Mouse (Mus musculus): ENCODE results near the gene Esrra. TPM values are rescaled to one million over a fixed set of nuclear protein-coding genes. Genes with fewer than 3 reads are reported as not detected.
A peak's percentile ranks its signal among the peaks of the same experiment; 100 is the strongest.
"Not testable (repeated sequence)": the region's sequence is repeated elsewhere in the genome, so short reads cannot be mapped to it uniquely, and the experiment has no call there.

Esrra gene
- polyA plus RNA-seq, 1 experiment, result 77.4 TPM

GRCm38 (mm10) chr19:6915276-6915675 is 6.3 kb downstream of the Esrra start:
- peaks cover 19% of the 10 kb centered on the region for H3K4me1 ChIP-seq (replicated peaks; ENCODE audit: control insufficient read depth, insufficient read depth, low read length)
- H3K27ac ChIP-seq (ENCODE audit: control insufficient read depth, insufficient read depth, low read length), result no peak overlapping the region
- DNase-seq, result no peak
- no peak overlapping the region for H3K4me3 ChIP-seq (ENCODE audit: control insufficient read depth, insufficient read depth, low read length)
- H3K27me3 ChIP-seq (ENCODE audit: control insufficient read depth, insufficient read depth, low read length), result no peaks in the 10 kb centered on the region
- TF ChIP-seq CTCF (IDR thresholded peaks at IDR 0.05; ENCODE audit: borderline replicate concordance, control insufficient read depth, extremely low read depth, insufficient read depth, low read length, poor library complexity) (no peak), POLR2A (IDR thresholded peaks at IDR 0.05; ENCODE audit: control insufficient read depth, extremely low read depth, insufficient read depth, low read length, poor library complexity) (no peak)
- peaks cover 4% of the 10 kb centered on the region; the same call in 1 of the 2 replicates for H3K36me3 ChIP-seq (ENCODE audit: control insufficient read depth, insufficient read depth, low read length)
- 95% methylated on average over 4 of the region's 4 CpGs for WGBS

DNA sequence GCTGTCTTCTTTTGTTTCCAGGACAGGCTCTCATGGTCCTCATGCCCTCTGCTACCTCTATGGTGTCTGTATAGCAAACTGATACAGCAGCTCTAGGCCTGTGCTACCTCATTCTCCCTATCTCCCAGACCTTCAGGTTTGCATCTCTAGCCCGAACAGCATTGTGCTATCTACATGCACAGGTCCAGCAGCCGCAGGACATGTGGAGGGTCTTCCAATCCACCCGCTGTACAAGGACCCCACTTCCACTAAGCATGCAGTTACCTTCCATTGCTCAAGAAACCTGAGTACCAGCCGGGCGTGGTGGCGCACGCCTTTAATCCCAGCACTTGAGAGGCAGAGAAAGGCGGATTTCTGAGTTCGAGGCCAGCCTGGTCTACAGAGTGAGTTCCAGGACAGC is 7.1 kb downstream of the Esrra start:
- no peak overlapping the region for H3K4me3 ChIP-seq (ENCODE audit: control insufficient read depth, insufficient read depth, low read length)
- 98% methylated on average over 9 of the region's 9 CpGs for WGBS
- H3K36me3 ChIP-seq (ENCODE audit: control insufficient read depth, insufficient read depth, low read length), result peaks cover 4% of the 10 kb centered on the region; the same call in 1 of the 2 replicates

DNA sequence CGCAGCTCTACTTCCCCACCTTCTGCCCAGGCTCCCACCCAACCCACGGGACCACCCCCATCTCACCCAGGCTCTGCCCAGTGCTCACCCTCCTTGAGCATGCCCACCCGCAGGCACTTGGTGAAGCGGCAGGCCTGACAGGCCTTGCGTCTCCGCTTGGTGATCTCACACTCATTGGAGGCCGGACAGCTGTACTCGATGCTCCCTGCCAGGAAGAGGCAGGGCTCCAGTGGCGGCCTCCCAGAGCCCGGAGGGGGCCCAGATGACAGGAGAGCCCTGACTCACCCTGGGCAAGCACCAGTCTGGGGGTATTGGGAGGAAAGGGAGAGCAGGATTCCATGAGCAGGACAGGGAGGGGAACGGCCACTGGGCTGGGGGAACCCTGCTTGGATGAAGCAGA is 7.6 kb downstream of the Esrra start:
- H3K4me1 ChIP-seq (replicated peaks; ENCODE audit: control insufficient read depth, insufficient read depth, low read length), result peaks cover 16% of the 10 kb centered on the region
- no peaks in the 10 kb centered on the region for H3K27me3 ChIP-seq (ENCODE audit: control insufficient read depth, insufficient read depth, low read length)
- TF ChIP-seq POLR2A (IDR thresholded peaks at IDR 0.05; ENCODE audit: control insufficient read depth, extremely low read depth, insufficient read depth, low read length, poor library complexity) (no peak), CTCF (IDR thresholded peaks at IDR 0.05; ENCODE audit: borderline replicate concordance, control insufficient read depth, extremely low read depth, insufficient read depth, low read length, poor library complexity) (no peak)
- no peak overlapping the region for H3K27ac ChIP-seq (ENCODE audit: control insufficient read depth, insufficient read depth, low read length)
- no peak for DNase-seq
- peaks cover 4% of the 10 kb centered on the region; the same call in 1 of the 2 replicates for H3K36me3 ChIP-seq (ENCODE audit: control insufficient read depth, insufficient read depth, low read length)
- H3K4me3 ChIP-seq (ENCODE audit: control insufficient read depth, insufficient read depth, low read length), result no peak overlapping the region
- 98% methylated on average over 11 of the region's 11 CpGs for WGBS

More for the DNA sequence above, 7.1 kb downstream of the Esrra start:
- DNase-seq, result no peak
- Histone ChIP-seq H3K4me1 (replicated peaks; ENCODE audit: control insufficient read depth, insufficient read depth, low read length) (peaks cover 16% of the 10 kb centered on the region), H3K27me3 (ENCODE audit: control insufficient read depth, insufficient read depth, low read length) (no peaks in the 10 kb centered on the region), H3K27ac (ENCODE audit: control insufficient read depth, insufficient read depth, low read length) (no peak overlapping the region)
- TF ChIP-seq CTCF (IDR thresholded peaks at IDR 0.05; ENCODE audit: borderline replicate concordance, control insufficient read depth, extremely low read depth, insufficient read depth, low read length, poor library complexity) (no peak), POLR2A (IDR thresholded peaks at IDR 0.05; ENCODE audit: control insufficient read depth, extremely low read depth, insufficient read depth, low read length, poor library complexity) (no peak)

DNA sequence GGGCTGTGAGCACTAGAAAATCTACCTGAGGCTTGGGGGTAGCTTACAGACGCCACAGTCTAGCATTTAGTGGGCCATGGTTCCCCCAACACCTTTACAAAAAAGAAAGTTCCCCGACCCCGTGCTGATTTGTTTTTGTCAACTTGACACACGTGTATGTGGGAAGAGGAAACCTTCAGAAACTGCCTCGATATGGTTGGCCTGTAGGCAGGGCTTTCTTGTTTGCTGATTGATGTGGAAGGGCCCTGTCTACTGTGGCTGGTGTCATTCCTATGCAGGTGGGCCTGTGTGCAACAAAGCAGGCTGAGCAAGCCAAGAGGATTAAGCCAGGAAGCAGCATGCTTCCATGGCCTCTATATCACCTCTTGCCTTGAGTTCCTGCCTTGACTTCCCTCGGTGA is 8.6 kb downstream of the Esrra start:
- no peak for DNase-seq
- H3K4me1 ChIP-seq (replicated peaks; ENCODE audit: control insufficient read depth, insufficient read depth, low read length), result peaks cover 21% of the 10 kb centered on the region
- H3K4me3 ChIP-seq (ENCODE audit: control insufficient read depth, insufficient read depth, low read length), result no peak overlapping the region
- H3K36me3 ChIP-seq (ENCODE audit: control insufficient read depth, insufficient read depth, low read length), result peaks cover 4% of the 10 kb centered on the region; the same call in 1 of the 2 replicates
- WGBS, result 21% methylated on average over 6 of the region's 6 CpGs
- H3K27me3 ChIP-seq (ENCODE audit: control insufficient read depth, insufficient read depth, low read length), result no peaks in the 10 kb centered on the region
- TF ChIP-seq CTCF (IDR thresholded peaks at IDR 0.05; ENCODE audit: borderline replicate concordance, control insufficient read depth, extremely low read depth, insufficient read depth, low read length, poor library complexity) (no peak), POLR2A (IDR thresholded peaks at IDR 0.05; ENCODE audit: control insufficient read depth, extremely low read depth, insufficient read depth, low read length, poor library complexity) (no peak)
- H3K27ac ChIP-seq (ENCODE audit: control insufficient read depth, insufficient read depth, low read length), result no peak overlapping the region

GRCm38 (mm10) chr19:6912205-6912970 is 9.2 kb downstream of the Esrra start:
- no peak overlapping the region for H3K4me3 ChIP-seq (ENCODE audit: control insufficient read depth, insufficient read depth, low read length)
- TF ChIP-seq POLR2A (IDR thresholded peaks at IDR 0.05; ENCODE audit: control insufficient read depth, extremely low read depth, insufficient read depth, low read length, poor library complexity), result no peak
- TF ChIP-seq CTCF (IDR thresholded peaks at IDR 0.05; ENCODE audit: borderline replicate concordance, control insufficient read depth, extremely low read depth, insufficient read depth, low read length, poor library complexity), result no peak
- 96% methylated on average over 15 of the region's 15 CpGs for WGBS
- no peak overlapping the region for H3K27ac ChIP-seq (ENCODE audit: control insufficient read depth, insufficient read depth, low read length)
- H3K4me1 ChIP-seq (replicated peaks; ENCODE audit: control insufficient read depth, insufficient read depth, low read length), result peaks cover 25% of the 10 kb centered on the region
- no peak for DNase-seq
- peaks cover 4% of the 10 kb centered on the region; the same call in 1 of the 2 replicates for H3K36me3 ChIP-seq (ENCODE audit: control insufficient read depth, insufficient read depth, low read length)
- no peaks in the 10 kb centered on the region for H3K27me3 ChIP-seq (ENCODE audit: control insufficient read depth, insufficient read depth, low read length)

DNA sequence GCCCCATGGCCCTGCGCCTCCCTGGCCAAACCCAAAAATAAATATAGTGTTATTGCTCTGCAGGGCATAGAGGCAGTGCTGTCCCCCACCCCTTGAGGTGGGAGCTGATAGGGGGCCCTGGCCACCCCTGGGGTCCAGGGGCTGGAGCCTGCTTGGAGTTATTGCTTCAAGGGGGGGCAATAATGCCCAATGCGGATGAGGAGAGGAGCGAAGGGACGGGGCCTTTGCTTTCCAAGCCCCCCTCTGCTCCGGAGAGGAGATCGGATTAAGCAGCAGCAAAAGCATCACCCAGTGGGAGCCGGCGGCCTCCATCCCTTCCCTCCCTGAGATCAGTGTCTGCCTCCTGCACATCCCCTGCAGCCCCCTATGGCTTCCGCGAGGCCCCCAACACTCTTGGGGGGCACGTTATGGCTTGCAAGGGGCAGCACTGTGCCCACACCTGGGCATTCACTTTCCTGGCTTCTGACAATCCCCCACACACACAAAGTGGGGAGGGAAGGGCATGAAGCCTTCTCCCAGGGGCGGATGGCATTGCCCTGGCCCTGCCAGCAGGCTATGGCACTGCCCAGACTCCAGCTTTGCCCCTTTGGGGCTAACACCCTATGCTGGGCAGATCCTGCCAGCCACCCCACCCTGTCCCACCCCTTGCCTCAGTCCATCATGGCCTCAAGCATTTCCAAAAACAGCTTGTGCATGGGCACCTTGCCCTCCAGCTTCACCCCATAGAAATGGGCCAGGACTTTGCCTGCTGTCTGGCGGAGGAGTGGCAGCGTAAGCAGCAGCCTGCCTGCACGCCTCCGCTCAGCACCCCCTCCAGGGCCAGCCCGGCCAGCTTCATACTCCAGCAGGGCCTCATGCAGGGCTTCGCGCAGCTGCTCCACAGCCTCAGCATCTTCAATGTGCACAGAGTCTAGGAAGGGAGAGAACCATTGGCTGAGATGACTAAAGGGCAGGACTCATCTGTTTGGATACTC is 10.2 kb downstream of the Esrra start:
- WGBS, result 94% methylated on average over 19 of the region's 19 CpGs
- Histone ChIP-seq H3K36me3 (ENCODE audit: control insufficient read depth, insufficient read depth, low read length) (peaks cover 4% of the 10 kb centered on the region; the same call in 1 of the 2 replicates), H3K27ac (ENCODE audit: control insufficient read depth, insufficient read depth, low read length) (no peak overlapping the region), H3K27me3 (ENCODE audit: control insufficient read depth, insufficient read depth, low read length) (no peaks in the 10 kb centered on the region), H3K4me3 (ENCODE audit: control insufficient read depth, insufficient read depth, low read length) (no peak overlapping the region), H3K4me1 (replicated peaks; ENCODE audit: control insufficient read depth, insufficient read depth, low read length) (peaks cover 25% of the 10 kb centered on the region)
- TF ChIP-seq CTCF (IDR thresholded peaks at IDR 0.05; ENCODE audit: borderline replicate concordance, control insufficient read depth, extremely low read depth, insufficient read depth, low read length, poor library complexity), result no peak
- TF ChIP-seq POLR2A (IDR thresholded peaks at IDR 0.05; ENCODE audit: control insufficient read depth, extremely low read depth, insufficient read depth, low read length, poor library complexity), result no peak
- DNase-seq, result no peak

DNA sequence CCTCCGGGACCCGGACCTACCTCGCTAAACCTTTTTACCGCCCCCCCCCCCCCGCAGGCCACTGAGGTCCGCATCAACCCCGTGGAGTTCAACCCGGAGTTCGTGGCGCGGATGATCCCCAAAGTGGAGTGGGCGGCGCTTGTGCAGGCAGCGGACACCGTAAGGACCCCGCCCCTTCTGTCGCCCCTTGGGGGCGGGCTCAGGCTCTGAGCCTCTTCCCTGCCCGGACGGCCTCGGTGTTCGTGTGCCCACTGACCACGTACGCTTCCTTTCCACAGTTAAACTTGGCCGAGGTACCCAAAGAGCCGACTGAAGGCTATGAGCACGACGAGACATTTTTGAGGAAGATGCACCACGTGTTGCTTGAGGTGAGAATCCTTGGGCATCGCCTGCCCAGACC is 11.3 kb downstream of the Esrra start:
- WGBS, result 0% methylated on average over 30 of the region's 30 CpGs
- peak overlapping the region; percentile 68 for H3K4me3 ChIP-seq (ENCODE audit: control insufficient read depth, insufficient read depth, low read length)
- H3K27me3 ChIP-seq (ENCODE audit: control insufficient read depth, insufficient read depth, low read length); H3K36me3 ChIP-seq (ENCODE audit: control insufficient read depth, insufficient read depth, low read length): not testable (repeated sequence)
- peak; percentile 57 for DNase-seq
- H3K27ac ChIP-seq (ENCODE audit: control insufficient read depth, insufficient read depth, low read length), result peak overlapping the region; percentile 94
- peaks cover 25% of the 10 kb centered on the region for H3K4me1 ChIP-seq (replicated peaks; ENCODE audit: control insufficient read depth, insufficient read depth, low read length)
